Mouse (Mus musculus) MEL (cell line): ENCODE measurements around the gene Atp12a. TPM values are rescaled to one million over a fixed set of nuclear protein-coding genes. Genes with fewer than 3 reads are reported as not detected.
A peak's percentile ranks its signal among the peaks of the same experiment; 100 is the strongest.

ENCODE experiments used
- DNase-seq: peaks from one replicate; pipeline ENCODE4 v3.0.0; 2011; ENCODE audit warnings: low read depth, low spot score
- H3K27ac ChIP-seq: 2 replicates; pipeline ENCODE4 v1.5.1; 2012; ENCODE audit warnings: low read depth, mild to moderate bottlenecking, control low read depth, low read length, moderate library complexity; ENCODE audit not compliant: control insufficient read depth
- H3K27me3 ChIP-seq, 2 experiments: fragments of 150-350 bp in 1 of 2; sonication (generic) in 1 of 2; 2 replicates each; pipeline ENCODE4 v1.6.1; 2012; ENCODE audit warnings: low read length in 2 of 2, mild to moderate bottlenecking in 2 of 2, improper control_type of control experiment in 1 of 2, moderate library complexity in 1 of 2; ENCODE audit not compliant: insufficient read depth in 2 of 2, control insufficient read depth in 1 of 2
- H3K36me3 ChIP-seq, 2 experiments: 2 replicates each; pipeline ENCODE4 v1.6.1; 2012 to 2014; ENCODE audit warnings: low read length in 2 of 2, improper control_type of control experiment in 1 of 2, inconsistent platforms in 1 of 2, mild to moderate bottlenecking in 1 of 2; ENCODE audit not compliant: insufficient read depth in 2 of 2, control insufficient read depth in 1 of 2
- H3K4me1 ChIP-seq, 2 experiments: fragments of 150-350 bp in 1 of 2; sonication (generic) in 1 of 2; 2 replicates each; pipeline ENCODE4 v1.6.1; 2012; ENCODE audit warnings: low read length in 2 of 2, improper control_type of control experiment in 1 of 2, mild to moderate bottlenecking in 1 of 2; ENCODE audit not compliant: insufficient read depth in 2 of 2, control insufficient read depth in 1 of 2
- H3K4me3 ChIP-seq, 2 experiments: fragments of 150-350 bp in 1 of 2; sonication (generic) in 1 of 2; 2 replicates each; pipeline ENCODE4 v1.5.1; 2012; ENCODE audit warnings: low read depth in 2 of 2, low read length in 2 of 2, mild to moderate bottlenecking in 2 of 2, moderate library complexity in 2 of 2, control low read depth in 1 of 2, improper control_type of control experiment in 1 of 2; ENCODE audit not compliant: control insufficient read depth in 1 of 2, insufficient read depth in 1 of 2
- H3K79me2 ChIP-seq: 2 replicates; pipeline ENCODE4 v1.6.1; 2012; ENCODE audit warnings: mild to moderate bottlenecking, low read length, moderate library complexity; ENCODE audit not compliant: control insufficient read depth, poor library complexity, insufficient read depth
- H3K9ac ChIP-seq: 2 replicates; pipeline ENCODE4 v1.6.1; 2012; ENCODE audit warnings: low read depth, mild to moderate bottlenecking, control low read depth, low read length, moderate library complexity; ENCODE audit not compliant: control insufficient read depth, poor library complexity, severe bottlenecking
- H3K9me3 ChIP-seq: fragments of 150-350 bp; sonication (generic); replicated peaks from 2 replicates; pipeline ENCODE4 v1.6.1; 2012; ENCODE audit warnings: mild to moderate bottlenecking, low read length, improper control_type of control experiment, moderate library complexity; ENCODE audit not compliant: insufficient read depth
- BHLHE40 ChIP-seq: IDR thresholded peaks from 2 replicates; pipeline ENCODE4 v1.6.1; 2012; ENCODE audit warnings: low read depth, mild to moderate bottlenecking, inconsistent platforms, low read length, improper control_type of control experiment, borderline replicate concordance
- CTCF ChIP-seq, 3 experiments: IDR thresholded peaks in 2 of 3; conservative IDR thresholded peaks in 1 of 3; 2 replicates each; pipeline ENCODE4 v1.5.1; 2011 to 2012; ENCODE audit warnings: low read length in 3 of 3, low read depth in 2 of 3, mild to moderate bottlenecking in 2 of 3, improper control_type of control experiment in 1 of 3, inconsistent platforms in 1 of 3, mixed read lengths in 1 of 3, moderate library complexity in 1 of 3; ENCODE audit not compliant: control insufficient read depth in 1 of 3, insufficient read depth in 1 of 3, poor library complexity in 1 of 3, severe bottlenecking in 1 of 3
- ELF1 ChIP-seq: IDR thresholded peaks from 2 replicates; pipeline ENCODE4 v1.6.1; 2014; ENCODE audit warnings: low read depth, mild to moderate bottlenecking, inconsistent platforms, low read length, improper control_type of control experiment, moderate library complexity
- GABPA ChIP-seq: IDR thresholded peaks from 2 replicates; pipeline ENCODE4 v1.6.1; 2012; ENCODE audit warnings: low read depth, mild to moderate bottlenecking, inconsistent platforms, low read length, improper control_type of control experiment, moderate library complexity
- MAX ChIP-seq: IDR thresholded peaks from 2 replicates; pipeline ENCODE4 v1.6.1; 2011; ENCODE audit warnings: low read length, improper control_type of control experiment
- MAZ ChIP-seq: IDR thresholded peaks from 2 replicates; pipeline ENCODE4 v1.6.1; 2012; ENCODE audit warnings: low read depth, mild to moderate bottlenecking, inconsistent platforms, low read length, improper control_type of control experiment
- MEF2A ChIP-seq: IDR thresholded peaks from 2 replicates; pipeline ENCODE4 v1.6.1; 2014; ENCODE audit warnings: low read depth, mild to moderate bottlenecking, inconsistent platforms, low read length, improper control_type of control experiment; ENCODE audit not compliant: poor library complexity, insufficient replicate concordance, severe bottlenecking; ENCODE audit errors: extremely low read depth
- MXI1 ChIP-seq: IDR thresholded peaks from 2 replicates; pipeline ENCODE4 v1.6.1; 2011; ENCODE audit warnings: mild to moderate bottlenecking, low read depth, low read length, improper control_type of control experiment
- MYC ChIP-seq: IDR thresholded peaks from 2 replicates; pipeline ENCODE4 v1.6.1; 2011; ENCODE audit warnings: low read depth, mild to moderate bottlenecking, low read length, improper control_type of control experiment, moderate library complexity
- NELFE ChIP-seq: IDR thresholded peaks from 2 replicates; pipeline ENCODE4 v1.6.1; 2011; ENCODE audit warnings: low read depth, low read length, improper control_type of control experiment
- POLR2AphosphoS2 ChIP-seq: IDR thresholded peaks from 2 replicates; pipeline ENCODE4 v1.6.1; 2011; ENCODE audit warnings: low read length, improper control_type of control experiment
- RAD21 ChIP-seq: IDR thresholded peaks from 2 replicates; pipeline ENCODE4 v1.6.1; 2011; ENCODE audit warnings: mild to moderate bottlenecking, low read depth, low read length, improper control_type of control experiment
- RCOR1 ChIP-seq: IDR thresholded peaks from 2 replicates; pipeline ENCODE4 v1.6.1; 2012; ENCODE audit warnings: low read depth, mild to moderate bottlenecking, inconsistent platforms, low read length, improper control_type of control experiment
- SIN3A ChIP-seq: IDR thresholded peaks from 2 replicates; pipeline ENCODE4 v1.6.1; 2012; ENCODE audit warnings: low read length, improper control_type of control experiment, inconsistent platforms
- SMC3 ChIP-seq: IDR thresholded peaks from 2 replicates; pipeline ENCODE4 v1.6.1; 2011; ENCODE audit warnings: low read depth, low read length, improper control_type of control experiment
- TBP ChIP-seq: IDR thresholded peaks from 2 replicates; pipeline ENCODE4 v1.8.0; 2011; ENCODE audit warnings: low read depth, low read length, improper control_type of control experiment
- UBTF ChIP-seq: IDR thresholded peaks from 2 replicates; pipeline ENCODE4 v1.6.1; 2012; ENCODE audit warnings: low read depth, mild to moderate bottlenecking, inconsistent platforms, low read length, improper control_type of control experiment, moderate library complexity, borderline replicate concordance; ENCODE audit not compliant: insufficient read depth
- ZC3H11A ChIP-seq: IDR thresholded peaks from 2 replicates; pipeline ENCODE4 v1.6.1; 2012; ENCODE audit warnings: low read depth, mild to moderate bottlenecking, inconsistent platforms, low read length, improper control_type of control experiment
- ZKSCAN1 ChIP-seq: IDR thresholded peaks from 2 replicates; pipeline ENCODE4 v1.6.1; 2012; ENCODE audit warnings: low read depth, mild to moderate bottlenecking, inconsistent platforms, low read length, improper control_type of control experiment, moderate library complexity
- ZNF384 ChIP-seq: IDR thresholded peaks from 2 replicates; pipeline ENCODE4 v1.6.1; 2012; ENCODE audit warnings: low read depth, mild to moderate bottlenecking, inconsistent platforms, low read length, improper control_type of control experiment
- polyA plus RNA-seq, 2 experiments: library from polyadenylated mRNA; stranded (reverse) in 1 of 2; unstranded in 1 of 2; fragments of >175 nt in 1 of 2; fragments of >200 nt in 1 of 2; gene quantifications; 2 replicates each; pipeline versions ENCODE4 v1.2.1 to v1.2.4; 2012; ENCODE audit warnings: low replicate concordance in 2 of 2, low read depth in 1 of 2; ENCODE audit not compliant: insufficient read length in 2 of 2, insufficient read depth in 1 of 2, missing spikeins in 1 of 2
- total RNA-seq: library from RNA; depleted of rRNA; stranded (reverse); fragments of 300-350 nt; gene quantifications from 2 replicates; pipeline ENCODE4 v1.2.3, GENCODE M21; 2012

Gene Atp12a
- total and polyA plus RNA-seq, 3 experiments = not detected

GRCm38 (mm10) chr14:56365292-56365691 lies 424 bp downstream of the Atp12a start:
- Histone ChIP-seq H3K9me3 (no peaks in the 10 kb centered on the region), H3K27me3 (peaks cover 2 to 12% of the 10 kb centered on the region in 2 experiments; a peak in 3 of 4 replicates), H3K9ac (no peak overlapping the region), H3K4me1 (no peaks in the 10 kb centered on the region), H3K79me2 (no peaks in the 10 kb centered on the region), H3K4me3 (no peak overlapping the region), H3K36me3 (no peaks in the 10 kb centered on the region), H3K27ac (no peak overlapping the region)
- DNase-seq = no peak
- TF ChIP-seq POLR2AphosphoS2 = no peak

GRCm38 (mm10) chr14:56366712-56367111 lies 1.8 kb downstream of the Atp12a start:
- no peak for TF ChIP-seq BHLHE40
- no peak for TF ChIP-seq RCOR1
- Histone ChIP-seq H3K27me3 (peaks cover 2 to 13% of the 10 kb centered on the region in 2 experiments; a peak in 3 of 4 replicates), H3K36me3 (no peaks in the 10 kb centered on the region), H3K9me3 (no peaks in the 10 kb centered on the region), H3K4me1 (no peaks in the 10 kb centered on the region), H3K4me3 (no peak overlapping the region), H3K9ac (no peak overlapping the region), H3K27ac (no peak overlapping the region), H3K79me2 (no peaks in the 10 kb centered on the region)
- DNase-seq = no peak

- H3K36me3 ChIP-seq = no peaks in the 10 kb centered on the region
These were observed 4.0 kb downstream of the Atp12a start for GRCm38 (mm10) chr14:56368834-56369233.

More at GRCm38 (mm10) chr14:56368834-56369233, 4.0 kb downstream of the Atp12a start:
- Histone ChIP-seq H3K9me3 (no peaks in the 10 kb centered on the region), H3K9ac (no peak overlapping the region)
- DNase-seq = peak; percentile 64
- TF ChIP-seq UBTF (no peak), SIN3A (no peak), MAZ (no peak), RCOR1 (no peak), MYC (no peak), NELFE (no peak), TBP (no peak), MAX (no peak), BHLHE40 (peak; percentile 16; the same call in 1 of the 2 replicates), ZNF384 (no peak), RAD21 (peak; percentile 81), SMC3 (peak; percentile 78), CTCF (IDR thresholded peaks at IDR 0.05 in 2 of 3, conservative IDR thresholded peaks at IDR 0.05 in 1 of 3; ENCODE audit: control insufficient read depth in 1 of 3, insufficient read depth in 1 of 3, low read depth in 2 of 3, low read length in 3 of 3, poor library complexity in 1 of 3, severe bottlenecking in 1 of 3) (peak; percentile 71 to 91 (median 76)), ZC3H11A (peak; percentile 66), MXI1 (no peak), MEF2A (no peak), GABPA (no peak), ZKSCAN1 (no peak), ELF1 (no peak)
- TF ChIP-seq, all 39 proteins: peak for 5
- no peak overlapping the region for H3K4me3 ChIP-seq
- H3K27ac ChIP-seq = no peak overlapping the region
- peaks cover 0 to 2% of the 10 kb centered on the region in 2 experiments; a peak in 3 of 4 replicates for H3K27me3 ChIP-seq
- H3K79me2 ChIP-seq = no peaks in the 10 kb centered on the region
- H3K4me1 ChIP-seq = no peaks in the 10 kb centered on the region
